Mouse (Mus musculus): Measurements from ENCODE around the gene Zfp46.

The Zfp46 gene

GRCm38 (mm10) chr4:136284455-136284854, at the start of gene Zfp46:
Zfp46 (plus strand) TSS chr4:136284683.
- peak; percentile 67 to 79 for DNase-seq (ENCODE audit: low spot score in 2 of 2)

DNA sequence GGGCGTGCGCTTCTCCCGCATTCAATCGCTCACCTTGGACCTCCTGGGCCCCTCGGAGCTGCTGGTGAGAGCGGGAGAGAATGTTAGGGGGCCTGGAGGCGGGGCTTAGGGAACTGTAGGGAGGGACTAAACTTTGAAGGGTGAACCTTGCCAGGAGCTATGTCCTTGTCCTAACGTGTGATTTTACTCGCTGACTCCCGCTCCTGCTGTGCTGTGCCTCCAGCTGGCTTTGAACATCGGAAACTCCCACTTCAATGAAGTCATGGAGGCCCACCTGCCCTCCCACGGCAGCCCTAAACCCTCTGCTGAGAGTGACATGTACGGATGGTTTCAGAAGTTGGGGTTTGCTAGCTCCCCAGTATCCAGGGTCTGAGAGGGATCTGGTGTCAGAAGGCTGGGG, 45.8 kb upstream of the Zfp46 start:
- no peak for DNase-seq (ENCODE audit: low spot score in 2 of 2)

DNA sequence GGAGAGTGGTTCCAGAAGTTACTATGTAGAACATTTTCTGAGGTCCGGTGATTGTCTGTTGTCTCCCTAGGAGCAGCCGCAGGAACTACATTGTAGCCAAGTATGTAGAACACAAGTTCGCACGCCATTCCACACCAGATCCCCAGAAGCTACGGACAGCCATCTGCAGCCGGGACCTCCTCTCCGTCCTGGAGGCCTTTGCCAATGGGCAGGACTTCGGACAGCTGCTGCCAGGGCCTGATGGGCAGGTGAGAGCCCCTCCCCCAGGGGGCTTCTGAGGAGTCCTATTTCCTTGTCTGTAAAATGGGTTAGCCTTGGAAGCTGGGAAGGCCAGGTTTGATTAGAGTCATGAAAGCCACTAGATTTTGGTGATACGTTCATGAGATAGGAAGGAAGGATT, 45.4 kb upstream of the Zfp46 start:
- no peak for DNase-seq (ENCODE audit: low spot score in 2 of 2)

GRCm38 (mm10) chr4:136239622-136240021, 44.9 kb upstream of the Zfp46 start:
- peak; percentile 60 to 80 for DNase-seq (ENCODE audit: low spot score in 2 of 2)

GRCm38 (mm10) chr4:136240123-136240522, 44.4 kb upstream of the Zfp46 start:
- DNase-seq (ENCODE audit: low spot score in 2 of 2) = no peak

- DNase-seq (ENCODE audit: low spot score in 2 of 2) = no peak
Observed at GRCm38 (mm10) chr4:136240955-136241354, 43.5 kb upstream of the Zfp46 start.

GRCm38 (mm10) chr4:136242065-136242703, 42.3 kb upstream of the Zfp46 start:
- DNase-seq (ENCODE audit: low spot score in 2 of 2) = no peak

DNA sequence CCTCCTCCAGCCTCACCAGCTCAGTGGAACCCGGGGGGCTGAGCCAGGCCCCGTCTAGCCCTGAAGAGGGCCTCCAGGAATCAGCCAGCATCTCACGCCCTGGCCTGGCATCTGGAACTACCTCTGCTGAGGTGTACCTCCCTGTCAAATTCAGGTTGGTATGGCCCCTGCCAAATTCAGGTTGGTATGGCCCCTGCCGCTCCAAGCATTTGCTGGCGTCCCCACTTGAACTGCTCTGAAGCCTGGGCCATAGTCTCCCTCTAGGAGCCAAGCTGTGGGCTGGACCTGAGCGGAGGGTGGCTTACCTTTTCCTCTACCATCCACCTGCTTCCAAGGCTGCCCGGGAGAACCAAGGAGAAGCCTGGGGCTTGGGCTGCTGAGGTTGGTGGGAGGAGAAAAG, 41.8 kb upstream of the Zfp46 start:
- DNase-seq (ENCODE audit: low spot score in 2 of 2) = no peak

DNA sequence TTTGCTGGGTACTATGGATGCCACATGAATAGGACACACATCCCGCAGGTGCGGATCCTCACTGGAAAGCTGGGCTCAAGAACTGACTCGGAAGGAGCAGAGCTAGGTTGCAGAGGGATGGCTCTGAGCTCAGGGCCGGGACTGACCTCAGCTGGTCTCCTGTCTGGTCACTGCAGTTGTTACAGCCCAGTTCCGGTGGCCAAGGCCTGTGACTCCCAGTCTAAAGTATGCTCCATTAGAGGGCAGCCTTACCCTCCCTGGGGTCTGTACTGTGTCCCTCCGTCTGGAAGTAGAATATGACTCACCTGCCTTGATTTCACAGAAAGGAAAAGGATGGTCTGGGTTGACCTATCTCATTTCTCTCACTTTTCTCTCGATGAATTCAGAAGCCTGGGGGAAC, 40.3 kb upstream of the Zfp46 start:
- DNase-seq (ENCODE audit: low spot score in 2 of 2) = no peak

DNA sequence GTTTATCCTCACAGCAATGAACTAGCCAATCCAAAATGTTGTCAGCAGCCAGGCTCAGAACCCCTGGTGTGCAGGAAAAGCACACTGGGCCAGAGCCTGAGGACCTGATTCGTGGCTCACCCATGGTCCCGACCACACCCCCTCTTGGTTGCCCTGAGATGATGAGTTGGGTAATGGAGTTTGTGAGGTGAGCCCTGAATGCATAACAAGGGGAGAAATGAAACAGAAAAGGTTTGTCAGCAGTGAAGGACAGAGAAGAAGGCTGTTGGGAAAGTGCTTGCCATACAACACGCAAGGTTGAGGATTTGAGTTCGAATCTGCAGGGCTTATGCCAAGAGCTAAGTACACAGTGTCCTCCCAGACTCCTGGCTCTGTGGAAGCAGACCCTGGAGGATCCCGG, 38.8 kb upstream of the Zfp46 start:
- DNase-seq (ENCODE audit: low spot score in 2 of 2) = no peak

DNA sequence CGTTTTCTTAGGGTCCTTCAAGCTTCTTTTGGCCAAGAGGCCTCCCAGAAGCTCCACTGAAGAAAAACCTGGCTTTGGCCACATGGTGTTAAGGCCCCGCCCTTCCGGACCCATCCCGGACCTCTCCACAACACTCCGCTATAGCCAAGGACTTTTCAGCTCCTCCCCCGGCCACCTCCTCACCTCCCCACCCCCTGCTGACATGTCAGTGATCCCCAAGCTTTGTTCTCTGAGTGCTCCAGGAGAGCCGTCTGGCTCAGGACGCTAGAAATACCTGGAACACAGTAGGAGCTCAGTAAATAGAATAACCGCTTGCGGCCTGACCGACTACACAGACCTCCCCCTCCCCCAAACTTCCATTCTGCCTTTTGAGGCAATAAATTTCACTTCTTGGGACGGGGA, 37.9 kb upstream of the Zfp46 start:
- no peak for DNase-seq (ENCODE audit: low spot score in 2 of 2)

DNA sequence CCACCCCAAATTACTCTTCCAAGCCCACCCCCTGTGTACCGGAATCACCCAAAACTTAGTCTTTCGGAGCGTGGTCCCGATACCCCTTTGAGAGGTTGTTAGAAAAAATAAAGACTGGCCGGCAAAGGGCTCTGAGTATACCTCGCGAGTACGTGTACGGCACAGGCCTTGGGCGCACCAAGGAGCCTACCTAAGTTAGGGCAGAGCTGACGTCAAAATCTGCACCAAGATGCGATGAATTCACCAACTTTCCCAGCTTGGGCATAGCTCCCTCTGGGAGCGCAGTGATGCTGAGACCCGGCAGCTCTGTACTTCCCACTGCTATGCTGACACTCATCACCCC, 37.1 kb upstream of the Zfp46 start:
- no peak for DNase-seq (ENCODE audit: low spot score in 2 of 2)

- DNase-seq (ENCODE audit: low spot score in 2 of 2) = no peak
Observed at GRCm38 (mm10) chr4:136247729-136248463, 36.6 kb upstream of the Zfp46 start, which contains the start of gene Tcea3. Tcea3 (plus strand) TSS chr4:136247729.

- DNase-seq (ENCODE audit: low spot score in 2 of 2) = no peak
Observed at GRCm38 (mm10) chr4:136248464-136249331, 35.8 kb upstream of the Zfp46 start.

DNA sequence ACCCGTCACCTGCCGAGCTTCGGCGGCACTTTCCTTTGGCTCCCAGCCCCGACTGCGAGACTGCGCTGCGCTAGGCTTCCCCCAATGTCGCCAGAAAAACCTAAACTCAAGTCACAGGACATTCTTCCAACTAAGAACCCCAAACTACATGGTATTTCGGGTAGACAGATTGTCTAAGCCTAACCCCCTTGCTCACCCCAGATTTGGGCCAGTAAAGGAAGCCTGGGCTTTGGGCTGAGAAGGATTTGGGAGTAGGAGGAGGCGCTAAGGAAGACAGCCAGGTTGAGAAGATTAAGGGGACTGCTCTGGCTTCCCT, 35.2 kb upstream of the Zfp46 start:
- DNase-seq (ENCODE audit: low spot score in 2 of 2) = no peak

DNA sequence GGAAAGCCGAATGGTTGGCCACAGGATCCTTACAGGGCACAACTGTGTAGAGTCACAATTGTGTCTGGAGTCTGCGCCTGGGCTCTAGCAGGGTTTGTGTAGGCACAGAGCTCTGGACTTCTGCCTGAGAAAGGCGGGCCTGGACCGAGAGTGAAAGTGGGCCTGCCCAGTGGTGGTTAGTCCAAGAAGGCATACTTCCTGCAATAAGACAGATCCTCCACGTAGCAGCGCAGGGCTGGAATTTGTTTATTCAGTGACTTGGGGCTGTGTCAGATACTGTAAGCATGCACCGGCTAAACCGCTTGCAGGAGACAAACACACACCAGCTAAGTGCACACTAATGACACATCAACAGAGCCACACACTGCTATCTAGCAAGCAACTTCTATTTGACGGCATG, 34.7 kb upstream of the Zfp46 start:
- DNase-seq (ENCODE audit: low spot score in 2 of 2) = no peak

GRCm38 (mm10) chr4:136255919-136256318, 28.6 kb upstream of the Zfp46 start:
- DNase-seq (ENCODE audit: low spot score in 2 of 2) = no peak

GRCm38 (mm10) chr4:136256696-136257095, 27.8 kb upstream of the Zfp46 start:
- DNase-seq (ENCODE audit: low spot score in 2 of 2) = no peak

- no peak for DNase-seq (ENCODE audit: low spot score in 2 of 2)
Observed at GRCm38 (mm10) chr4:136259916-136260315, 24.6 kb upstream of the Zfp46 start.

GRCm38 (mm10) chr4:136260491-136261180, 23.8 kb upstream of the Zfp46 start:
- peak in 1 of 2 experiments; percentile 72 for DNase-seq (ENCODE audit: low spot score in 2 of 2)

DNA sequence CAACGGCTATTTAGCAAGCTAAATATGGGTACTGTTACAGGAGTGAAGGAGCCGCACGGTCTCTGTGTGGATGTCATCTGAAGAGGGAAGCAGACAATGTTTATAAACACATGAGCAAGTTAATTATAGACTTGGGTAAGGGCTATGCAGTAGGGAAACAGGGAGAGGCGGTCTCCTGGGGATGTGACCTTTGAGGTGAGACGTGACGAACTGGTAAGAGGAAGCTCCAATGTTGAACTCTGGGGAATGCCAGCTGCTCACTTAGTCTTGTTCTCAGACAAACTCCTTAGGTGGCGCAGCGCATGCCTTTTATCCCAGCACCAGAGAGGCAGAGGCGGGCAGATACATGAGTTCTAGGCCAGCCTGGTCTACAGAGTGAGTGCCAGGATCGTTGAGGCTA, 22.6 kb upstream of the Zfp46 start:
- no peak for DNase-seq (ENCODE audit: low spot score in 2 of 2)

DNA sequence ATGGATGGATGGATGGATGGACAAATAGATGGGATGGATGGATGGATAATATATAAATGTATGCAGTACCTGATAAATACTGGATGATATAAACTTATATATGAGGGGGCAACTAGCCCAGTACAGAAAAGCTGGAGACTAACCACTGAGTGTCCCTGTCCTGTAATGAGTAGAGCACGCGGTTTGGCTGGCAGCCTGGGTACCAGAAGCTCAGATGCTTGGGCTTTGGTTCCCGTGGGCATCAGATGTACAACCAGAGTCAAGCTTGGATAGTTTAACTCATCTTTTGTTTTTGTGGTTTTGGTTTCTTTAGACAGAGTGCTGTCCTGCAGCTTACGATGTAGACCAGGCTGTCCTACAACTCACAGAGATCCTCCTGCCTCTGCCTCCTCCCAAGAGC, 20.9 kb upstream of the Zfp46 start:
- DNase-seq (ENCODE audit: low spot score in 2 of 2) = no peak

Data from frontal cortex, postnatal 14 days (tissue).